Mouse (Mus musculus) lung, postnatal 25 days (tissue): ENCODE measurements at regions not wholly inside any gene's neighbourhood (a gene's known extent, or its start where the extent isn't known, plus 50 kb on each side); places are given as distances from the start of the nearest gene placed in this dataset.
A peak's percentile ranks its signal among the peaks of the same experiment; 100 is the strongest.

Experiments used
- DNase-seq: peaks from one replicate; pipeline ENCODE4 v3.0.0; 2022; ENCODE audit warnings: low spot score

- no peak for DNase-seq
Measured at GRCm38 (mm10) chr10:83963779-83964643, 241.3 kb downstream of the 1500009L16Rik start.

GRCm38 (mm10) chr10:83964838-83965237, 242.2 kb downstream of the 1500009L16Rik start:
- no peak for DNase-seq

- no peak for DNase-seq
Measured at GRCm38 (mm10) chr10:83970501-83970900, 247.8 kb downstream of the 1500009L16Rik start.

GRCm38 (mm10) chr10:83974548-83974947, 251.9 kb downstream of the 1500009L16Rik start:
- no peak for DNase-seq

- peak; percentile 32 for DNase-seq
Measured at GRCm38 (mm10) chr10:83976548-83976947, 253.9 kb downstream of the 1500009L16Rik start.

GRCm38 (mm10) chr10:83979930-83980329, 257.3 kb downstream of the 1500009L16Rik start:
- no peak for DNase-seq

GRCm38 (mm10) chr10:83984697-83985415, 262.2 kb downstream of the 1500009L16Rik start:
- DNase-seq = no peak

- DNase-seq = peak; percentile 35
Measured at GRCm38 (mm10) chr10:83992577-83993305, 270.1 kb downstream of the 1500009L16Rik start.

GRCm38 (mm10) chr10:83995026-83995600, 272.4 kb downstream of the 1500009L16Rik start:
- DNase-seq = no peak

- peak; percentile 87 for DNase-seq
Measured at GRCm38 (mm10) chr10:83995913-83996312, 273.2 kb downstream of the 1500009L16Rik start.

- no peak for DNase-seq
Measured at GRCm38 (mm10) chr10:83996489-83996888, 273.8 kb downstream of the 1500009L16Rik start.

GRCm38 (mm10) chr10:84000436-84001208, 278.0 kb downstream of the 1500009L16Rik start:
- DNase-seq = no peak

- no peak for DNase-seq
Measured at GRCm38 (mm10) chr10:84002744-84003143, 280.1 kb downstream of the 1500009L16Rik start.

GRCm38 (mm10) chr10:84003601-84004149, 281.0 kb downstream of the 1500009L16Rik start:
- DNase-seq = no peak

- DNase-seq = peak; percentile 25
Measured at GRCm38 (mm10) chr10:84008923-84009322, 286.3 kb downstream of the 1500009L16Rik start.

GRCm38 (mm10) chr10:84019381-84019780, 296.7 kb downstream of the 1500009L16Rik start:
- DNase-seq = peak; percentile 68

GRCm38 (mm10) chr10:84020023-84020620, 297.5 kb downstream of the 1500009L16Rik start:
- DNase-seq = peak; percentile 37

- DNase-seq = no peak
Measured at GRCm38 (mm10) chr10:84021167-84022120, 298.8 kb downstream of the 1500009L16Rik start.

- no peak for DNase-seq
Measured at GRCm38 (mm10) chr10:84024294-84024693, 301.6 kb downstream of the 1500009L16Rik start.
